Mouse (Mus musculus) bone marrow macrophage, adult 2 months (primary cell): ENCODE results near the gene Asl.

Source experiments
- CTCF ChIP-seq: IDR thresholded peaks from 2 replicates; pipeline ENCODE4 v1.5.1; 2012; ENCODE audit warnings: low read depth, mild to moderate bottlenecking, low read length, moderate library complexity
- POLR2A ChIP-seq: IDR thresholded peaks from 2 replicates; pipeline ENCODE4 v1.6.1; 2012; ENCODE audit warnings: mild to moderate bottlenecking, low read depth, low read length, borderline replicate concordance

DNA sequence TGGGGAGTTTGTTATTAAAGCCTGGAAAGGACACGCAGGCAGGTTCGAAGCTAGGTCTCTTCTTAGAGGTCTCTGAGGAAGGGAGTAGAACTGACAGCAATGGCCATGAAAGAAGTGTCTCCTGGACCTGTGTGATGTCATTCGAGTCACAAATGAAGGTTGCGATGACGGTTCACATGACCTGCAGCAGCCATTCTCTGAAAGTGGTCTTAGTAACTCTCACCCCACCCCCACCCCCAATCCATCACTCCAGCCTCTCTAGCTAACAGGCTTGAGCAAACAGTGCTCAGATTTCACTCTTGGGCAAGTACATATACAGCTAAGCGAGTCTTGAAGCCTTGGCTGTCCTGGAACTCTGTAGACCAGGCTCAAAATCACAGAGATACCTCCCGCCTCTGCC lies 25.8 kb downstream of the Asl start:
- TF ChIP-seq CTCF (no peak), POLR2A (no peak)
